Mouse (Mus musculus) c-Kit-negative CD71-positive TER-119-positive erythroid progenitor cells, embryonic 14.5 days (primary cell): ENCODE data around the gene Espn.

ENCODE experiments used
- DNase-seq: peaks from one replicate; pipeline ENCODE4 v3.0.0-alpha.2; 2013; ENCODE audit warnings: low read depth, low spot score

Gene Espn

DNA sequence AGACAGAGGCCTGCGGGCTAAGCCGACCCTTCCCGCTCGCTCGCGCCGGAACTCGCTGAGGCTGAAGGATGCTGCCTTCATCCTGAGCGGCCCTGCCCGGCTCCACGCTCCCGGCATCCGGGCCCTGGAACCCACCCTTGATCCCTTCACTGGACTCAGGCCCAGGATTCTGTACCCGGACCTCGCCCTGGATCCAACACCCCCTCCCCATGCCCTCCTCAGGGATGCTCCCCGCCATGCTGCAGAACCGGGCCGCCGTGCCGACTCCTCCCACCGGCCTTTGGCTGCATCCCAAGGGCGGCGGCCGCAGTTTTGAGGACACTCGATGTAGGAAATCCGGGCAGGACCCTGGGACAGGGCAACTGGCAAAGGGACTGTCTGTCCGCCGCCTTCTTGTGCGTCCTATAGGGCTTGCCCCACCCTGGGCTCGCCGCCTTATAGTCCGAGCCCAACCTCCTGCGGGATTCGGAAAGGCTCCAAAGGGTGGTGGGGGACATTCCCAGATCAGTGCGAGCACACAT lies 26.2 kb upstream of the Espn start:
- no peak for DNase-seq

DNA sequence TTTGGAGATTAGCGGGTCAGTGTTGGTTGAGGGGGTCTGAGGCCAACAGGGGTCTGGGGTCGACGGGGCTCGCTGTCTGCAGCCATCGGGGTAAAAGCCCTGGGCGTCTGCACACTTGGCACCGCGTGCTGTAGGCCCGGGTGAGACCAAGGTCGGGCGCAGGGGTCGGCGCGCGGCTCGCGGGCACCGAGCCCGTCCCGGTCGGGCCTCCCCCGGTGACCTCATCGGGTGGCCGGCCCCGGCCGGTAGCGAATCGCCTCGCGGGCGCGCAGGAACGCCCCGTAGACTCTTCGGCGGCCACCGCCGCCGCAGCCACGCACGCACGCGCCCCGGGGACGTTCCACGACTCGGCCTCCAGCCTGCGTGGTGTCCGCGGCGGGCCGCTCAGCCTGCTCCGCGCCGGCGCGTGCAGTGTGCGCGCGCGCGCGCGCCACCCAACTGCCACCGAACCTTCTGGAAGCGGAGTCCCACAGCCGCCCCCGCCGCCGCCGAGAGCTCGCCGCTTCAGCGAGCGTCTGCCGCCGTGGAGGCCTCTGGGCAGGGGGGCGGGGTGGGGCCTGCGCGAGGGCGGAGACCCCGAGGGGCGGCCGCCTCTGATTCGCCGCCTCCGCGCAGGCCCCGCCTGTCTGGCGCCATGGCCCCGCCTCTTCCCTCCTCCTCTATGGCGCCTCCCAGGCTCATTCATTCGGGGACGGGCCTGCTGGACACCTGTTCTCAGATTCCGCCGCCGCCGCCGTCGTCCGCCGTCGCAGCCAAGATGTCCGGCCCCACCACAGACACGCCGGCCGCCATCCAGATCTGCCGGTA lies 25.6 kb upstream of the Espn start, which contains the start of gene Acot7:
Acot7 (plus strand) TSS at position 598 of the 807 bp plus-strand sequence.
- DNase-seq = peak; percentile 75

DNA sequence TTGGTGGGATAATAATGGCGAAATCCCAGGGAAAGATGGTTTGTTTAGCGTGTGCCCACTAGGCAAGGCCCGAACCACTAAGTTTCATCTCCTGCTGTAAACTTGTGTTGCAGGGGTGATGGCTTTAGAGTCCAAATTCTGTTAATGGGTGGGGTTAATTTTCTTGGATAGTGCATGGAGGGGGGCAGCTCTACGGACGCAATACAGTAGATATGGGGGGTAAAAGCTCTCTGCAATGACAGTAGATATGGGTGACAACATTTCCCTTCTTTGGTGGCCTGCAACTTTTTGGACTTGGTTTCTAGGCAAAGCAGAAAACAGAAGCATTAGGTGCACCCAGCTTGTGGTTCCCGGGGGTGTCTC lies 25.0 kb upstream of the Espn start:
- no peak for DNase-seq

DNA sequence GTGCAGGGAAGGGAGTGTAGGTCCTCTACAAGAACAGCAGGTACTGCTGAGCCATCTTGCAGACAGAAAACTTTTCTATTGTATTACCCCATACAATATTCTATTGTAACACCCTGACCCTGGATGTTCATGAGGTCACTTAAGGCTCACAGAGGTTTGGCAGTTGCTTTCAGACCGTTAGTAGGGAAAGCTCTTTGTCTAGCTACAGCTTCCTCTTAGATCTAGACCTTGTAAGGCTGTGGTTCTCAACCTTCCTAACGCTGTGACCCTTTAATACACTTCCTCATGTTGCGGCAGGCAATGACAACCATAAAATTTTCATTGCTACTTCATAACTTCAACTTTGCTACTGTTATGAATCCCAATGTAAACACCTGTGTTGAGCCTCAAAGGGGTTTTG lies 24.5 kb upstream of the Espn start:
- DNase-seq = no peak

DNA sequence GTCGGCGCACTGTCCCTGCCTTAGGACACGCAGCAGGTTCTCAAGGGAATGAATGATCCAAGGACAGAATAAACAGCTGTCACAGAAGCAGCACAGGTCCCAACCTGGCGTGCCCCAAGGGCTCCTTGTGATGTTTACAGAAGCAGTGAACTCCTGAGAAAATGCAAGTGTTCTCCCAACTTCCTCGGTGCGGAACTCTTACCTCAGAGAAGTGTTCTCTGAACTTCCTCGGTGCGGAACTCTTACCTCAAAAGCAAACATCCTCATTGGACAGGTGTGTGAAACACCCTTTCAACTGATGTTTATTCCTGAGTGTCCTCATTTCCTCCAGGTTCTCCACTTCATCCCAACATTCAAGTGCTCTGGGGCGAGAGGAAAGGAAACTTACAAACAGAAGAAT lies 21.8 kb upstream of the Espn start:
- DNase-seq = no peak

DNA sequence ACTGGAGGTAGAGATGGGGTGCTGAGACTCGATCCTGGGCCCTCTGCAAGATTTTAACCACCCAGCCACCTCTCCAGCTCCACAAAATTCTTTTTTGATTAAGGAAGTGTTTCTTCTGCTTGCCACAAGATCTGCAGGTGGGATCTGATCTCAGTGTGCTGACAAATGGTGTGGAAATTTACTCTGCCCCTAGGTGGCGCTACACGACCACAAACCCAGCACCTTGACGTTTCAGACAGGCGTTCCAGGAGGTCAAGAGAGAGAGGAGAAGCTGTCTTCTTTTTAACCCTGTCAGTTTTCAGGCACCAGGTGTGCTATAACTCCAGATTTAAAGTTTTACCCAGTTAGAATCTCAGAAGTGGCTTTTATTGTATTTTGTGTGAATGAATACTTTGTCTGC lies 20.9 kb upstream of the Espn start:
- peak; percentile 64 for DNase-seq

DNA sequence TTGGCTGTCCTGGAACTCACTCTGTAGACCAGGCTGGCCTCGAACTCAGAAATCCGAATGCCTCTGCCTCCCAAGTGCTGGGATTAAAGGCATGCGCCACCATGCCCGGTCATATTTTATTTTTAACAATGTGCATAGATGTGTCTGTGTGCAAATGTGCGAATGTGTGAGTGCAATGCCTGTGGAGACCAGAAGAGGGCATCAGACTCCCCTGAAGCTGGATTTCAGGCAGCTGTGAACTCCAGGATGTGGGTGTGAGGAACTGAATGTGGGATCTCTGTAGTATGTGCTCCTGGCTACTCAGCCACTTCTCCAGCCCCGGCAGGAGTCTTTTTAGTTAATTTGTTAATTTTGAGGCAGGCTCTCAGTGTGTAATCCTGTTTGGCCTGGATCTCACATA lies 19.4 kb upstream of the Espn start:
- no peak for DNase-seq

DNA sequence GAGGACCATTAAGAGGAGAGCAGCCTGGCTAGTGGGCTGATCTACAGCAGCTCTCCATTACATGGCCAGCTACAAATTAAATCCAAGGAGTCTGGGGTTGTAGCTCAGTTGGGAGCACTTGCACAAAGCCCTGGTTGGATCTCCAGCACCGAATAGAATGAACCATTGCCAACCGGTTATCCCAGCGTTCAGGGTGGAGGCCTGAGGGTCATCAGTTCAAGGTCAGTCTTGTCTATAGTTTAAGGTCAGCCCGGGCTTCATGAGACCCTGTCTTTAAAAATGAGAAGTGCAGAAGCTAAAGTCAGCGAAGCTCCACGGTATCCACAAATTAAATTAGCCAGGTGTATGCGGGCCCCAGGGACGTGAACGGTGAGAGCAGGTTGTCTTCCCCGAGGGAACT lies 18.1 kb upstream of the Espn start:
- no peak for DNase-seq

DNA sequence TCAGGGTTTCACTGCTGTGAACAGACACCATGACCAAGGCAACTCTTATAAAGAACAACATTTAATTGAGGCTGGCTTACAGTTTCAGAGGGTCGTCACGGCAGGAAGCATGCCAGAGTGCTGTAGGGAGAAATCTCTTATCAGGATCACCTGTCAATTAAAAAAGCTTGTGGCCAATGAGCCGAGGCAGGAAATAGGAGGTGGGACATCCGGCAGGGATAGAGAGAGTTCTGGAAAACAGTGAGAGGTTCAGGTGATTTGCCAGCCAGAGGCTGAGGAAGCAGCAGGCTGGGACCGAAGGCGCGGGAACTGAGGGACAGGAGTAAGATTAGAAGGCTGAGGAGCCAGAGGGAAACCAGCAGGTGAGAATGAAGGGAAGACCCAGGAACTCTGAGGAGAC lies 16.9 kb upstream of the Espn start:
- DNase-seq = no peak

DNA sequence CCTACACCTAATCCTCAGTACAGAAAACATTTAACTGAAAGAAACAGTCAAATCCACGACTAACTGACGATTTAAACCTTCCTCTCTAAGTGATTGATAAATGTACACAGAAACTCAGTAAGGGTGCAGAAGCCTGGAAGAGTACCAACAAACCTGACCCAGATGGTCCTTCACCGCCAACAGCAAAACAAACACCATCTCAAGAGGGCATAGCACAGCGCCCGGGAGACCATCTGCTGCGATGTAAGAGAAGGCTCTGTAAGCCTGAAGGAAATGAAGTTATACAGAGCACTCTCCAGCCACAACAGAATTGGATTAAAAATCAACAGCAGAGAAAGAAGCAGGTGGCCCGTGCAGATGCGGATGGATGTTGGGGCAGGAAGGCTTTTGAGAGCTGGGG lies 15.9 kb upstream of the Espn start:
- DNase-seq = no peak

DNA sequence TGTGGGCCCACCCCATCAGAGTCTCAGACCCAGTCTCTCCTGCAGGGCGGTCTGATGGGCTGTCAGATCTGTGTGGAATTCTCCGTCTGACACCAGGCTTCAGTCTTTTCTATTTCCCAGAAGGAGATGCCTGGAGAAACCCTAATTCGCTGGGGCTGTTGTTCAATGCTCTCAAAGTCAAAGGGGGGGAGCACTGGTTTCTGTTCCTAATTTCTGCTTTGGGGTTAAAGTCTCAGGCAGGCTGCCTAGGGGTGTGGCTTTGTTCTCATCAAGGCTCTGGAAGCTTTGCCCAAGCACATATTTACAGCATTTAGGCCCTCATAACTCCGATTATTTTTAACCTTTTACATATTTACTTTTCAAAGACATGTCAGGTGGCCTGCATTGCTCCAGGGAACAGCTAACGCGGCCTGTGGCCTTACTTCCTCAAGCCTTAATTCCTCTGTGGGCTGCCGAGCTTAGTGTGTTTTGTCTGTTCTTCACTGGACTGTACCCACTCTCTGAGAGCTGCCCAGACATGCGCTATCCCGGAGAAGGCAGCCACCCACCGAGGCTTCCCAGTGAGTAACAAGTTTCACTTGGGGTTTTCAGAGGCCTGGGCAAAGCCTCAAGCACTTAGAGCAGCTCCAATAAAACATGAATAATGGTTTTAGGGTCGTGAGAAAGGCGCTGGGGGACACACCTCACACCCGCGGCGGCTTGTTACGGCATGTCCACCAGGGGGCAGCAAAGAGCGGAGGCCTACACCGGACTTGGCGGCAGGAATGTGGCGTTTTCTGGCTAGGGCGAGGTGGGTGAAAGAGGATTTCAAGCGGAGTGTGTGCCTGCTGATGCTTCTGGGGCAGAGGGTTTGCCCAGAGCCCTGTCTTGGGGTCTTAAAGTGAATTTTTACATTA lies 13.1 kb upstream of the Espn start:
- DNase-seq = peak; percentile 30

DNA sequence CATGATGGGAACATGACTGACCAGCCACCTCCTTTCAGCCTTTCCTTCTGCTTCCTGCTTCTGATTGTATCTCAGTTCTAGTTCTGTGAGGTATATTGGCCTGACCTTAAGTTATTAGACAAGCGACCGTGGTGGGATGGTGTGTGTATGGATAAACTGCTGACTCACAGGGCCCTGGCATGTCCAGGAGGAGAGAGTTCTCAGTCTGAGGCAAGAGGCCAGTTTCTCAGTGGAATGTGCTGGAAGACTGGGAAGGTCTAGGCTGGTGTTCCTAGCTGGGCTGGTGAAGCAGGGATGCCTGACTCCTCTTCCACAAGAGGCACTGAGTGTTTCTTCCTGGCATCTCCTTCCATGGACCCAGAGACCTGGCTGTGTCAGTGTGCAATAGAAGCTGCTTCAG lies 10.6 kb upstream of the Espn start:
- no peak for DNase-seq

DNA sequence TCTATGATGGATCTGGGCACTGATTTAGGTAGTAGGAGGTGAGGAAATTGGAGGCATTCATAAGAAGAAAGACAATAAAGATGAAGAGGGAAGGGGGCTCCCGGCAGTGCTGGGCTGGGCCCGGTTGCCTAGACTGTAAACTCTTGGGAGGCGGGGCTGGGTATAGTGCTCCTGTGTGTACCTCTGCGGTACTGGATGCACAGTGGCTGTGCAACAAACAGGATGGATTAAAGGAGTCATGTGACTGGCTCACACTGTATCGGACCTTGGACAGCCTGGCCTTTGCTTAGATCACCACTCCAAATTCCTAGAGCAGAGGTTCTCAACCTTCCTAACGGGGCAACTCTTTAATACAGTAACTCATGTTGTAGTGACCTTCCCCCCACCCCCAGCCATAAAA lies 9.4 kb upstream of the Espn start:
- no peak for DNase-seq

DNA sequence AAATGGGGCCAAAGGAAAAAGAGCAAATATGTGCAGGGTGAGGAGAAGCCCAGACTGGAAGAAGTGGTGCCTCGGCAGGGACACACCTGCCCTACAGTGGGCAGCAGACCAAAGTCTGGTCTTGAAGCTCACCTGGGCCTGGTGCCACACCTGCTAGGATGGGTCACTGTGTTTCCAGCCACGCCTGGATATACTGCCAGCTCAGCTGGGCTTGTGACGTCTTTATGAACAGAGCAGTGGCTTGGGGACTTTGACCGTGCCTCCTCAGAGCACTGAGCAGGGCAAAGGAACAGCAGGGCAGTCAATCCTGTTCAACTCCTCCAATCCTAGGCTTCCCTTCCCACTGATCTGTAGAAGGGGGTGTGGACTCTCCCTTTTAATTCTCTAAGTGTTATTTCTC lies 8.6 kb upstream of the Espn start:
- no peak for DNase-seq

DNA sequence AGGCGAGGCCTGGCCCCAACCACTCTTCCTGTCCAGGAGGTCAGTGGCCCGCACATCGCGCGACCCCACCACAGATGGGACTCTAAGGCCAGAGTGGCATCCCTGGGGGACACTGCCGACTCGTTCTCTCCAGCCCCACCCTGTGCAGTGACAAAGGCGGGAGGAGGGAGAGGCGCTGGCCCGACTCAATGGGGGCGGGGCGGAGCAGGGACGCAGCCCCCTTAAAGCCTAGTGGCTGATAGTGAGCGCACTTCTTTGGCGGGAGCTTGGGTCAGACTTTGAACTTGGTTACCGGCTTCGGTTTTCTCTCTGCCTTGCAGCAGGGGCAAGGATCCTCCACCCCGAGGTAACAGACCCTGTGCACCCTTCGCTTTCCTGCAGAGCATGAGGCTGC lies 7.1 kb upstream of the Espn start:
- DNase-seq = no peak

DNA sequence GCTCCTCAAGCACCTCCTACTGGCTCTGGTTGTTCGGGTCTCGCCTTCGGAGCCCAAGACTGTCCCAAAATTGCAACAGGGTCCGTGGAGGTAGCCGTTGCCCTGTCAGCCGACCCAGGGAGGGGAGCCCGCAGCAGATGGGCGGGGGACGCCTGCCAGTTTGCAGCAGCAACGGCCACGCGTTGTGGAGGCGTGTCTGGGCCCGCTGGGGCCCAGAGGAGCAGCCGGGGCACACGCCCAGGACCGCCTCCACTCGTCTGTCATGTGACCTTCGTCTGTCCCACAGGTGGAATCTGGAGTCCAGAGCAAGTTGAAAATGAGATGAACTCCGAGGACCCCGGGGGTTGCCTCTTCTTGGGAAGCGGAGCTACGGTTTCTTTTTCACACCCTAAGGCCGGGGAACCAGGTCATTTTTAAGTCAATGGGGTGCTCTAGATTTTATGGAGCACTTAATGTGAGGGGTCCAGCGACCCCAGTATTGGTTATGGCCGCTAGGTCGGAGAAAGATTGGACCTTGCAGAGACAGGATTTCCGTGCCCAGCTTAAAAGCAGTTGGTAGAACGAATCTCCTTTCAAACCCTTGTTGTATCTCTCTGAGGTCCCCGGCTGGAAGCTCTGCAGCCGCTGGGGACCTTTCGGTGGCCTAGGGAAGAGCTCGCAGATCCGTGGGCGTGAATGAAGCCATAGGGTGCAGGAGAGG lies 6.6 kb upstream of the Espn start, which contains the start of gene Hes2:
Hes2 (plus strand) TSS at position 283 of the 700 bp plus-strand sequence.
- DNase-seq = no peak

DNA sequence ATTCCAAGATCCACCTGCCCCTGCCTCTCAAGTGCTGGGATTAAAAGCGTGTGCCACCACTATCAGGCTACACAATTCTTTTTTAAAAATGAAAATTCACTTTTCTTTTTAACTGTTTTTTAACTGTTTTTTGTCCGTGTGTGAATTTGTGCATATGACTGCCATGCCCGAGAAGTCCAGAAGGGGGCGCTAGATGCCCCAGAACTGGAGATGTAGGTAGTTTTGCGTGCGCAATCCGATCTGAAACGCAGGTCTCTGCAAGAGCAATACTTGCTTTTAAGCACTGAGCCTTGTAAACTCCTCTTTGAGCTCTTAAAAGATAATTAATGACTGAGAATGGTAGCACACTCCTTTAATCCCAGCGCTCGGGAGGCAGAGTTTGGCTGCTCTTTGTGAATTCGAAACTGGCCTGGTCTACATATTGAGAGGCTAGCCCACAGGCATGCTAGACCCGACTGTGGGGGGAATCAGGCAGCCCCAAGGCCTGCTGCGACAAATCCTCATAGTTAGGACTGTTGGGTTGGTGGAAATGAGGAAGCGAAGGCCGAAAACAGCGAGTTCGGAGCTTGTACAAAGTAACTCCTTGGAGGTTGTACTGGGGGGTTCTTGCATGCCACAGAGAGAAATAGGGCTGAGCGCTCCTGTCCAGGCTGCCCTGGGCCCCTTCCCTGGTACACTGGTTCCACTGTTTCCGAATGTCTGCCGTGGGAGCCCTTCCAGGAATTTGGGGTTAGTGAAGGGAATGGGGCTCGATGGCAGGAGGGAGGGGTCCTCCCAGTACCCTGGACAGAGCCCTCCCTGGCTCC lies 5.8 kb upstream of the Espn start:
- peak; percentile 32 for DNase-seq

DNA sequence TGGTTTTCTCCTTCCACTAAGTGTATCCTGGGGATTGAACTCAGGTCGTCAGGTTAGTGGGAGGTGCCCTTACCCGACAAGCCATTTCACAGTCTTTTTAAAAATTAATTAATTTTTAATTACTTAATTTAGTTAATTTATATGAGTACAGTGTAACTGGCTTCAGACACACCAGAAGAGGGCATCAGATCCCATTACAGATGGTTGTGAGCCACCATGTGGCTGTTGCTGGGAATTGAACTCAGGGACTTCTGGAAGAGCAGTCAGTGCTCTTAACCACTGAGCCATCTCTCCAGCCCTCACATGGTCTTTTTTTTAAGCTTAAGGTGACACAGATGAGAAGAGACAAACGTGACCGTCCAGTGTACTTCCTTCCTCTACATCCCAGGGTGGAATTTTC lies 2.8 kb upstream of the Espn start:
- DNase-seq = no peak

DNA sequence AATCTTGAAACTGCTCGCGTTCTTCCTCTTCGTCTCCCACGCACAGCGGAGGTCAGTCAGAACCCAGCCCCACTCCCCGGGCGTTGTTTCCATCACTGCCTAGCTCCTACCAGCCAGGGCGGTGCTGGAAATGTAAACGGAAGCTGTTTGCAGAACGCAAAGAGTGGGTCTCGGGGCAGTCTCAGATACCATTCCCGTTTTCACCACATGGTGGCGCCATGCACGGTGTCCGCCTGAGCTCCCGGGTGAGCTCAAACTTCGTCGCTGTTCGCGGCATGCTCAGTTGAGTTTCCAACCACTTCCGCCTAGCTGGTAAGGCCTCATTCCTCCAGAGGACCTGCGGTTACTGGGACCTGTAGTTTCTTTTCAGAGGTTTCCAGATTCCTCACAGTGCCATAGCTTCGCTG lies 1.6 kb upstream of the Espn start:
- DNase-seq = peak; percentile 31

DNA sequence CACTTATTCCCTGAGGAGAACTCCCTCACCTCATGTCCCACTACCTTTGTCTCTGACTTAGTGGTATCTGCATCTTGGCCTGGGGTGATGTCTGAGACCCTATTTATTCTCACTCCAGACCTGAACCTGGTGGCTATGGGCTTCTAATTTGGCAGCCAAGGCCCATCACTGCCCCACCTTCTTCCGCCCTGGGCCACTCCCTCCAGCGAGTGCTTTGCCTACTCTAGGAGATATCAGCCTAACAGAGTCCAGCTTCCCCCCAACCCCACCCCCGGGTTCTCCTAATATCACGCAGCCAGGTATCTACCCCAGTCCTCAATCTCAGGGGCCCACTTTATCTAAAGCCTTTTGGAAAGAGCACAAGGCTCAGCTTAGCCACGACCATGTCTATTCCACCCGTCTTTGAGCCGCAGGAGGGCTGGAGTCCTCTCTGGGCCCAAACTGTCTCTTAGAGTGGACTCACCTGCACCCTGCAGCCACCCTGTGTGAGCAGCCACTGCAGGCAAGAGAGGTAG lies 663 bp downstream of the Espn start:
- no peak for DNase-seq

DNA sequence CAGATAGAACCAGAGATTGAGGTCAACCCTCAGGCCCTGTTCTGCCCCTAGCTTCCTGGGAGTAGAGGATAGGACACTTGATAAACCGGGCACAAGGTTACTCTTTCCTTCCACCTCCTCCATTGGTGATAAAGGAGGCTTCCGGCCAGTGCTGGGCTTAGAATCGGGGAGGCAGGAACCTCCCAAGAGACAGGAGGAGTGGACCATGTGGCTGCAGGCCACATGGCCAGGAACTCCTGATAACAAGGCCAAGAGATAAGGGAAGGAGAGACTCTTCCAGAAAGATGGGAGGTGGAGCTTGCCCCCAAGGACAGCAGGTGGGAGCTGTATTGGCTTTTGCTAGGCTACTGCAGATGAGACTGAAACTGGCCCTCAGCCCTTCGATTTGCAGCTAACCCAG lies 1.6 kb downstream of the Espn start:
- DNase-seq = no peak
